Mouse (Mus musculus) skeletal muscle tissue, adult 2 months (tissue): ENCODE measurements around the gene Rasgef1b.

ENCODE experiments used
- DNase-seq: peaks from one replicate; pipeline ENCODE4 v3.0.0-alpha.2; 2012; ENCODE audit warnings: low read depth, low spot score

Rasgef1b gene

GRCm38 (mm10) chr5:99541999-99542765 lies 186.7 kb downstream of the Rasgef1b start:
- no peak for DNase-seq

GRCm38 (mm10) chr5:99541321-99541895 lies 187.5 kb downstream of the Rasgef1b start:
- DNase-seq: no peak

- DNase-seq: no peak
Observed at GRCm38 (mm10) chr5:99533416-99533815, 195.4 kb downstream of the Rasgef1b start.

- no peak for DNase-seq
Observed at GRCm38 (mm10) chr5:99526797-99527201, 202.1 kb downstream of the Rasgef1b start.

- no peak for DNase-seq
Observed at GRCm38 (mm10) chr5:99525649-99526048, 203.2 kb downstream of the Rasgef1b start.

- DNase-seq: no peak
Observed at GRCm38 (mm10) chr5:99522571-99523269, 206.1 kb downstream of the Rasgef1b start.

- DNase-seq: no peak
Observed at GRCm38 (mm10) chr5:99521411-99521810, 207.5 kb downstream of the Rasgef1b start.

GRCm38 (mm10) chr5:99519556-99519955 lies 209.3 kb downstream of the Rasgef1b start:
- no peak for DNase-seq

GRCm38 (mm10) chr5:99519023-99519422 lies 209.8 kb downstream of the Rasgef1b start:
- DNase-seq: no peak

GRCm38 (mm10) chr5:99516207-99516606 lies 212.7 kb downstream of the Rasgef1b start:
- no peak for DNase-seq

- no peak for DNase-seq
Observed at GRCm38 (mm10) chr5:99515764-99516163, 213.1 kb downstream of the Rasgef1b start.

- DNase-seq: no peak
Observed at GRCm38 (mm10) chr5:99513209-99513880, 215.5 kb downstream of the Rasgef1b start.

GRCm38 (mm10) chr5:99511081-99511480 lies 217.8 kb downstream of the Rasgef1b start:
- DNase-seq: no peak

- no peak for DNase-seq
Observed at GRCm38 (mm10) chr5:99506109-99506508, 222.8 kb downstream of the Rasgef1b start.

GRCm38 (mm10) chr5:99504349-99504830 lies 224.5 kb downstream of the Rasgef1b start:
- DNase-seq: no peak

- no peak for DNase-seq
Observed at GRCm38 (mm10) chr5:99502681-99503080, 226.2 kb downstream of the Rasgef1b start.

- no peak for DNase-seq
Observed at GRCm38 (mm10) chr5:99499404-99500089, 229.3 kb downstream of the Rasgef1b start.

- no peak for DNase-seq
Observed at GRCm38 (mm10) chr5:99497856-99498255, 231.0 kb downstream of the Rasgef1b start.

- no peak for DNase-seq
Observed at GRCm38 (mm10) chr5:99496931-99497782, 231.7 kb downstream of the Rasgef1b start.

GRCm38 (mm10) chr5:99496157-99496453 lies 232.8 kb downstream of the Rasgef1b start:
- no peak for DNase-seq
